Mouse (Mus musculus): ENCODE data around the gene Wipf1. TPM values are rescaled to one million over a fixed set of nuclear protein-coding genes. Genes with fewer than 3 reads are reported as not detected.

Wipf1 gene
- total RNA-seq, 2 experiments from 2014 or later = 17.4 to 19.8 TPM

Other genes with a start within 250 kb of the Wipf1 start
- 10 to 100 TPM; 26.8 to 28.6 TPM for gene Scrn3, start 217.1 kb downstream of the Wipf1 start, total RNA-seq (2021)
- gene Cir1, start 217.0 kb downstream of the Wipf1 start, total RNA-seq (2021) = 10 to 100 TPM; 12.4 to 13.8 TPM
- 10 to 100 TPM; 10.9 to 12.0 TPM for gene Gpr155, start 143.2 kb downstream of the Wipf1 start, total RNA-seq (2021)
- 10 to 100 TPM; 14.4 to 17.4 TPM for gene Chrna1, start 50.6 kb upstream of the Wipf1 start, total RNA-seq (2021)
- 10 to 100 TPM; 11.3 to 11.6 TPM for gene Chn1, start 245.6 kb upstream of the Wipf1 start, total RNA-seq (2021)